Mouse (Mus musculus): Measurements from ENCODE around the gene Runx3.

GRCm38 (mm10) chr4:135159663-135160062 lies 39.2 kb downstream of the Runx3 start:
- TF ChIP-seq CTCF (IDR thresholded peaks at IDR 0.05; ENCODE audit: insufficient read depth, low read depth, low read length) (no peak), POLR2A (IDR thresholded peaks at IDR 0.05; ENCODE audit: insufficient read depth, low read depth, low read length) (no peak)

All from olfactory bulb, adult 2 months (tissue).